Mouse (Mus musculus): ENCODE data around the gene Rps19. TPM values are rescaled to one million over a fixed set of nuclear protein-coding genes. Genes with fewer than 3 reads are reported as not detected.
A peak's percentile ranks its signal among the peaks of the same experiment; 100 is the strongest.
"Not testable (repeated sequence)": the region's sequence is repeated elsewhere in the genome, so short reads cannot be mapped to it uniquely, and the experiment has no call there.

Rps19 gene
- polyA plus RNA-seq, 1 experiment from 2014 or later: 2,408 TPM

DNA sequence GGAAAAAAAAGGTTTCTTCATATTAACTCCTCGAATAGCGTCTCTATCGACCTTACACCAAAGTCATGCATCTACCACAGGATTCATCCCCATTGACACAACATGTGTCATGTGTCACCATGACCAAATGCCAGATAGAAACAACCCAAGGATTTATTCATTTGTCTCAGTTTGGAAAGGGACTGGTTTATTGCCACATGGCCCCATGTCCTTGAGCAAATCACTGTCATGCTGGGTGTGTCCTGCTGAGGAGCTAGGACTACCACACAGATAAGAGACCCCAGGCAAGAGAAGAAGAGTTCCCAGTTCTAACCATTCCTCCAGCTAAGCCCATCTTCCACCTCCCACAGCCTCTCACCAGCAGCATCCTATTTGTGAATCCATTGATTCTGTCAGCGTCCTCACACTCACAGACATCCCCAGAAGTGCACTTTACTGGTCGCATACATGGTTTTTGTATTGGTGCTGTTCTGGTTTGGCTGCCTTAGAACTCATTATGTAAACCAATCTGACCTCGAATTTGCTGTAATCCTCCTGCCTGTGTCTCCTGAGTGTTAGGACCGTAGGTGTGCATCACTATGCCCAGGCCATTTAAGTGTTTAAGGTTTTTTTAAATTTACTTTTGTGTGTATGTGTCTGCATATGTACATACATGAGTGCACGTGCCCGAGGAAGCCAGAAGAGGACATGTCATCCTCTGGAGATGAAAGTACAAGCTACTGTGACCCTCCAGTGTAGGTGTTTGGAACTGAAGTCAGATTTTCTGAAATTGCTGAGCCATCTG, 1.6 kb upstream of the Rps19 start:
- ATAC-seq (ENCODE audit: borderline replicate concordance, extremely low read depth, low FRiP score, low TSS enrichment): no peak
- 86% methylated on average over 9 of the region's 9 CpGs for WGBS
- H3K27ac ChIP-seq: no peak overlapping the region
- no peak overlapping the region for H3K4me3 ChIP-seq
- peaks cover 22% of the 10 kb centered on the region for H3K4me1 ChIP-seq
- no peak overlapping the region for H3K4me2 ChIP-seq
- no peaks in the 10 kb centered on the region for H3K27me3 ChIP-seq
- H3K36me3 ChIP-seq: peaks cover 17% of the 10 kb centered on the region
- H3K9me3 ChIP-seq: no peaks in the 10 kb centered on the region
- H3K9ac ChIP-seq: no peak overlapping the region

DNA sequence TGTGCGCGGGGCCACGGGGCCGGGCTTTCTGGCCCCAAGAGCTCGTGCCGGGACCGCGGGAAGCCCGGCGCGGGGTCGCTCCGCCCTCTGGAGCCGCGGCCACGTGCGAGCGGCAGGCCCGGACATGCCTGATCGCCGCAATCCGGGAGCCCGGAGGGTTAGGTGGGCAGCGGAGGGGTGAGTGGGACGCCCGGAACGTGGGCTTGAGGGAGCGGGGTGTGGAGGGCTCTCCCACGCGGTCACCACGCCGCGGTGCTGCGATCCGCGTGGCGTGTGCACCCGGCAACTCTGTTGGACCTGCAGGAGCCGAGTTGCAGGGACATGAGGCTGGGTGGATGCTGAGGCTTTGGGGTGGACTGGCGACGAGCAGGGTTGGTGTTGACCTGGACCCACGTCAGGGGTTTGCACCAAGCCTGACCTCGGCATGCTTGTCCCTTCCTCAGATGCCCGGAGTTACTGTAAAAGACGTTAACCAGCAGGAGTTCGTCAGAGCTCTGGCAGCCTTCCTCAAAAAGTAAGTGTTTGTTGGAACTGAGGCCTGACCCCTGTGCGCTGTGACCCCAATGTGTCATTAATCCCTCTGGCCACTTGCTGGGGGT, 621 bp downstream of the Rps19 start:
- Histone ChIP-seq H3K9ac (peak overlapping the region; percentile 100), H3K9me3 (no peaks in the 10 kb centered on the region), H3K27me3 (no peaks in the 10 kb centered on the region), H3K36me3 (peaks cover 39% of the 10 kb centered on the region), H3K4me1 (peaks cover 37% of the 10 kb centered on the region), H3K4me2 (peak overlapping the region; percentile 79), H3K4me3 (peak overlapping the region; percentile 99), H3K27ac (peak overlapping the region; percentile 93)
- peak; percentile 5; the same call in 1 of the 2 replicates for ATAC-seq (ENCODE audit: borderline replicate concordance, extremely low read depth, low FRiP score, low TSS enrichment)
- under 1% methylated on average over 47 of the region's 47 CpGs for WGBS

DNA sequence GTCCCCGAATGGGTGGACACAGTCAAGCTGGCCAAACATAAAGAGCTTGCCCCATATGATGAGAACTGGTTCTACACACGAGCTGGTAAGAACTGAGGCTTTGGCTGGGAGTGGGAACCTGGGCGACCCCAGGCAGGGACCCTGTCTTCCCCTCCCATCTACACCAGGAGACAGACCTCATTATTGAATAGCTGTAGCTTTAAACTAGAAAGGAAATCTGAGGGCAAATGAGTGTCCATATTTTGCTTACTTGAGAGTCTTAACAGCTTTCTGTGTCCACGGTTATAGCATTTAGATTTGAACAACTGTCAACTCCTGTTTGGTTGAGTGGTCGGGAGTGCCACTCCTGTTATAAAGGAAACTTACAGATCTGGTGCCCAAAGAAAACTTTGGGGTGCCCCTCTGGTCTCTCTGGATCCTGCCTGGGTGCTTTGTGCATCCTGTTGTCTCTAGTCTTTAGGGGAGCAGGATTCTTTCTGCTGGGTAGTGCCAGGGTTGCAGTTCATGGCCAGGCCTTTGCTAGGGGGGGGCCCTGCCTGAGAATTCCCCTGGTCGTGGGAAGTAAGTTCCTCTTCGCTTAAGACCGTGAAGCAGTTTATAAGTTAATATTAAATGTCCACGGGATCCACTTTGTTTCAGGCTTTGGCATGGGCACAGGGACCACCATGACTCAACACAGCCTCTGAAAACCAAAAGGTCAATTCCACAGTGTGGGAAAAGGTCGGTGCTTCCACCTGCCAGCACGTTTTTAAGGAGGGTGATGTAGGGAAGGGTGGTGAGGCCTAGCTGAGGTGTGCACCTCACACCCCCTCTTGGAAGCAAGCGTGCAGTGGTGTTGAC, 1.5 kb downstream of the Rps19 start:
- WGBS: 22% methylated on average over 12 of the region's 12 CpGs
- Histone ChIP-seq H3K36me3 (peaks cover 46% of the 10 kb centered on the region), H3K27ac (peak overlapping the region; percentile 93; the same call in 1 of the 2 replicates), H3K4me3 (peak overlapping the region; percentile 99), H3K4me2 (peak overlapping the region; percentile 79), H3K9me3 (no peaks in the 10 kb centered on the region), H3K4me1 (peaks cover 40% of the 10 kb centered on the region), H3K27me3 (no peaks in the 10 kb centered on the region), H3K9ac (peak overlapping the region; percentile 100)
- ATAC-seq (ENCODE audit: borderline replicate concordance, extremely low read depth, low FRiP score, low TSS enrichment): no peak

DNA sequence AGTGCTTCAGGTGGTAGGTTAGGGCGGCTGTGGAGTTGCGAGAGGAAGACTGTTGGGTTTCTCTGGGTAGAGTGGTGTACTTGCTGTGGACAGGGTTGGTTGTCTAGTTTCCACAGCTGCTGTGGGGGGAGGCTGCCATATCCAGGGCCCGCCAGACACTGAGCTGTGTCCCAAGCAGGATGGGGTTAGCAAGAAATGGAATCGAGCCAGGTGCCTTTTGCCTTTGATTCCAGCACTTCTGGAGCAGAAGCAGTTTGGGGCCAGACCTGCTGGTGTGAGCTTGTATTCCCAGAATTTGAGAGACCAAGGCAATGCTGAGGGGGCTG, 2.1 kb downstream of the Rps19 start:
- peak overlapping the region; percentile 99 for H3K4me3 ChIP-seq
- H3K4me2 ChIP-seq: peak overlapping the region; percentile 79
- peak overlapping the region; percentile 26; the same call in 1 of the 2 replicates for H3K27ac ChIP-seq
- WGBS: 35% methylated on average over 4 of the region's 4 CpGs
- no peak for ATAC-seq (ENCODE audit: borderline replicate concordance, extremely low read depth, low FRiP score, low TSS enrichment)
- peak overlapping the region; percentile 100 for H3K9ac ChIP-seq
- peaks cover 52% of the 10 kb centered on the region for H3K36me3 ChIP-seq
- H3K4me1 ChIP-seq: peaks cover 42% of the 10 kb centered on the region
- no peaks in the 10 kb centered on the region for H3K27me3 ChIP-seq
- no peaks in the 10 kb centered on the region for H3K9me3 ChIP-seq

DNA sequence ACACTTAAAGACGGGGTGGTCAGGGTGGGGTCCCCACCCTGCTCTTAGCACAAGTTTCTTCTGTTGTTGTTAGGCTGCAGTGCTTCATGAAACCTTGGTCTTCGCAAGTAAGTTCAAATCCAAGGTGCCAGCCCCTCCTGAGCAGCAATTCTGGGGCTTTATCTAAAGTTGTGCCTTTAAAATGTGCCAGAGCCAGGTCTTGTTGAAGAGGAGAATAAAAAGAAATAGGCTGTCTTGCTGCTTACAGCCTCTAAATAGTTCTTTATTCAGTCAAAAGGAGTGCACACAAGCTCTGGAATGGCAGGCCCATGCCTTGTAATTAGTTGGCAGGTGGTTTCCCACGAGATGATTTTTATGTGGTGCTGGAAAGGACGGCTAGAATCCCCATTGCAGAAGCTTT, 2.9 kb downstream of the Rps19 start:
- no peak for ATAC-seq (ENCODE audit: borderline replicate concordance, extremely low read depth, low FRiP score, low TSS enrichment)
- Histone ChIP-seq H3K9ac (peak overlapping the region; percentile 100), H3K4me1 (peaks cover 42% of the 10 kb centered on the region), H3K27me3 (no peaks in the 10 kb centered on the region), H3K4me2 (peak overlapping the region; percentile 79), H3K9me3 (no peaks in the 10 kb centered on the region), H3K4me3 (peak overlapping the region; percentile 99; the same call in 1 of the 2 replicates), H3K36me3 (peaks cover 55% of the 10 kb centered on the region), H3K27ac (no peak overlapping the region)
- WGBS: 63% methylated on average over 4 of the region's 4 CpGs

DNA sequence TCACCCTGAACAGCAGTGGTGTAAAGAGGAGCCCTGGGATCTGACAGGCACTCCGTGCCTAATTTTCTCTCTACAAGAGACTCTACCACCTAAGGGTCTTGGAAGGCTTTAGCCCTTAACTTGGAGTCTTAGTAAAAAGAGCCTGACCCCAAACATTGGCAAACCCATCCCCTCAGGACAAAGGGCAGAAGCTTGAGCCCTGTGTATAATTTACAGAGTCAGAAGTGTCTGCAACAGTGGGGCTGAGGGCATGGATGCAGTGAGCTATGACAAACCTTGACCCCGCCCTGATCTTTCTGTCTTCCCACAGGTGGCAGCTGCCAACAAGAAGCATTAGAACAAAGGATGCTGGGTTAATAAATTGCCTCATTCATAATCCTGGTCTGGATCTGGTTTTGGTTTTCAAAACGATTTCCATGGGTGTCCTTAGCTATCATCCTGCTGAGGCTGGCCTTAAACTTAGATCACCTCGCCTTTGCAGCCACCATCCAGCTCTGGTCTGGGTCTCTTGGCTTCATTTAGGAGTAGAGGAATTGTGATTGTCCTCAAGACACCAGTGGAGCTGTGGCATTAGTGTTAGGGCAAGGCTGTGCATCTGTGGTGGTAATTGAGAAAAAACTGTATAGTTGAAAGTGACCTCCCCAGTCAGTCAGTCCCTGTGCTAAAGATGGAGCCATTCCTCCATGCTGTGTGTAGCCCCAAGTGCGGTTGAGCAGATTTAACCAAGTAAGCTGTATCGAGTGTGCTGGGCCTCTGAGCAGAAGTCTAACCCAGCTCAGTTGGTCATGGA, 5.5 kb downstream of the Rps19 start:
- Histone ChIP-seq H3K36me3 (peaks cover 55% of the 10 kb centered on the region), H3K4me1 (peaks cover 42% of the 10 kb centered on the region), H3K4me3 (no peak overlapping the region), H3K27ac (peak overlapping the region; percentile 52), H3K9ac (no peak overlapping the region), H3K27me3 (no peaks in the 10 kb centered on the region), H3K9me3 (no peaks in the 10 kb centered on the region), H3K4me2 (no peak overlapping the region)
- ATAC-seq (ENCODE audit: borderline replicate concordance, extremely low read depth, low FRiP score, low TSS enrichment): no peak; the same call in 1 of the 2 replicates
- 69% methylated on average over 6 of the region's 6 CpGs for WGBS

DNA sequence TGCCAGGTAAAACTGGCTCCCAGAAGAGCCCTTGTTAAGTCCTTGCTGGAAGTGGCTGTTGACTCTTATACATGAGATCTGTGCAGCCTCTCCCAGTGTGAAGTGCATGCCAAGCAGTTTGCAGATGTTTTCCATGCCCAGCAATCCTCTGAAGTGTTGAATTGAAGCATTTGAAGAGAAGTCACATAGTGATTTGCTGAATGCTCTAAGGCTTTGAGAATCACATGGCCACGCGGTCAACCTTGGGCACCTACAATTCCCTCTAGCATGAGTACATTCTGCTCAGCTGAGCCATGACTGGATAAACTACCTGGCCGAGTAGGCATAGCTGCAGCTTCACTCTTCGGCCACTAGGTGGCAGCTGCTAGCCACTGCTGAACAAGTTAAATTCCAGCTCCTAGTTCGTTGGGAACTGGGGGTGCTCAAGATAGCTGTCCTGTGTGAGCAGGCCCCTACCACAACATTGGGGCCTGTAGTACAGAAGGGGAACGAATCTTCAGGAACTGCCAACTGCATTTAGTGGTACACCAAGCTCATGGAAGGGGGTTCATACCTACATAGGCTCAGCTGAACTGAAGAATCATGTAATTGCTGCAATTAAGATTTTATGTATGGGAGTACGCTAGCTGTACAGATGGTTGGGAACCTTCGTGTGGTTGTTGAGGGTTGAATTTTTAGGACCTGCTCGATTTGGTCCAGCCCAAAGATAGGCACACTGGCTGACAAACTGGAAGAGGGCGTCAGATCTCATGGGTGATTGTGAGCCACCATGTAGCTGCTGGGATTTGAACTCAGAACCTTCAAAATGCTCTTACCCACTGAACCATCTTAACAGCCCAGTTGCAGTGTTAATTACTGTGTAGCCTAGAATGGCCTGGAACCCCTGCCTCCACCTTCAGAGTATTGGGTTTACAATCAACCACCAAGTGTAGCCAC, 6.4 kb downstream of the Rps19 start:
- Histone ChIP-seq H3K4me2 (no peak overlapping the region), H3K27me3 (no peaks in the 10 kb centered on the region), H3K27ac (peak overlapping the region; percentile 52), H3K36me3 (peaks cover 55% of the 10 kb centered on the region), H3K9ac (no peak overlapping the region), H3K4me1 (peaks cover 40% of the 10 kb centered on the region), H3K9me3 (no peaks in the 10 kb centered on the region), H3K4me3 (no peak overlapping the region)
- WGBS: 30% methylated on average over 10 of the region's 10 CpGs
- ATAC-seq (ENCODE audit: borderline replicate concordance, extremely low read depth, low FRiP score, low TSS enrichment): peak; percentile 76

DNA sequence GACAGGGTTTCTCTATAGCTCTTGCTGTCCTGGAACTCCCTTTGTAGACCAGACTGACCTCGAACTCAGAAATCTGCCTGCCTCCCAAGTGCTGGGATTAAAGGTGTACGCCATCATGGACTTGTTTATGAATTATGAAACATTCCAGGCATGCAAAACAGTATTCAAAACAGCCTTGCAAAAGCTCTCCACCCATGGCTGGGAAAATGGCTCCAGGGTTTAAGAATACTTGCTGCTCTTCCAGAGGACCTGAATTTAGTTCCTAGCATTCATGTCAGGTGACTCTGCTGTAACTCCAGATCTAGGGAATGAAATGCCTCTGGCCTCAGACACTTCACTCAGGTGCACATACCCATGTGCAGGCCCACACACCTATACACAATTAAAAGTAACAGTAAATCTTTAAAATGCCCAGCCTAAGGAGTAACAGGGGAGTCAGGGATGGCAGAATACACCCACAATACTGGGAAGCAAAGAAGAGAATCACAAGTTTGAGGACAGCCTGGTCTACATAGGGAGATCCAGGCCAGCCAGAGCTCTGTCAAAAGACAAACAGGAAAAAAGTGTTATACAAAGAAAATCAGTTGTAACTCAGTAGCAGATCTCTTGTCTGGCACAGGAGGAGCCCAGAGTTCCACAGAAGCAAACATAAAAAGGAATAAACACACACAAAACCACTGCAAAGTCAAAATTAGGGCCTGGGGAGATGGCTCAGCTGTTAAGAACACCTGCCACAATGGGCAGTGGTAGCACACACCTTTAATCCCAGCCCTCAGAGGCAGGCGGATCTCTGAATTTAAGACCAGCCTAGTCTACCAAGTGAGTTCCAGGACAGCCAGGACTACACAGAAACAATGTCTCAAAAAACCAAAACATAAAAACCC, 7.3 kb downstream of the Rps19 start:
- Histone ChIP-seq H3K4me1 (peaks cover 31% of the 10 kb centered on the region), H3K4me2 (no peak overlapping the region), H3K27me3 (no peaks in the 10 kb centered on the region), H3K4me3 (no peak overlapping the region), H3K27ac (peak overlapping the region; percentile 52), H3K9ac (no peak overlapping the region; the same call in 1 of the 2 replicates), H3K9me3 (no peaks in the 10 kb centered on the region), H3K36me3 (peaks cover 49% of the 10 kb centered on the region)
- WGBS: 48% methylated on average over 3 of the region's 3 CpGs
- ATAC-seq (ENCODE audit: borderline replicate concordance, extremely low read depth, low FRiP score, low TSS enrichment): no peak

DNA sequence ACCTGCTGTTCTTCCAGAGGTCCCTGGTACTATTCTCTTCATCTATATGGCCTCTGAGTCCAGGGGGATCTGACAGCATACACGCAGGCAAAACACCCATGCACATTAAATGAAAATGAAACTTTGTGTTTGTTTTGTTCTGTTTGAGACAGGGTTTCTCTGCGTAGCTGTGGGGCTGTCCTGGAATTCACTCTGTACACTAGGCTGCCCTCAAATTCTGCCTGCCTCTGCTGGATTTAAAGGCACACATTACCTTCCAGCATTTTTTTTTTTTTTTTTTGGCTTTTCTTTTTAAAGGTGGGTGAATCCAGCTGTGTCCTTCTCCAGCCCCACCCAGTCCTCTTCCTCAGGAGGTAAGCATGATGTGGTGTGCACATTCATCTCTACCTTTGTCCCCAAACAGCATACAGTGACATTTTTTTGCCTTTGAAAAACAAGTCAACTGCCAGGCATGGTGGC, 8.0 kb downstream of the Rps19 start:
- Histone ChIP-seq H3K4me3 (no peak overlapping the region), H3K4me1 (peaks cover 24% of the 10 kb centered on the region), H3K4me2 (no peak overlapping the region), H3K9ac (no peak overlapping the region; the same call in 1 of the 2 replicates), H3K36me3 (peaks cover 42% of the 10 kb centered on the region), H3K9me3 (no peaks in the 10 kb centered on the region), H3K27ac (no peak overlapping the region), H3K27me3 (no peaks in the 10 kb centered on the region)
- ATAC-seq (ENCODE audit: borderline replicate concordance, extremely low read depth, low FRiP score, low TSS enrichment): no peak
- 64% methylated on average over 2 of the region's 2 CpGs for WGBS

DNA sequence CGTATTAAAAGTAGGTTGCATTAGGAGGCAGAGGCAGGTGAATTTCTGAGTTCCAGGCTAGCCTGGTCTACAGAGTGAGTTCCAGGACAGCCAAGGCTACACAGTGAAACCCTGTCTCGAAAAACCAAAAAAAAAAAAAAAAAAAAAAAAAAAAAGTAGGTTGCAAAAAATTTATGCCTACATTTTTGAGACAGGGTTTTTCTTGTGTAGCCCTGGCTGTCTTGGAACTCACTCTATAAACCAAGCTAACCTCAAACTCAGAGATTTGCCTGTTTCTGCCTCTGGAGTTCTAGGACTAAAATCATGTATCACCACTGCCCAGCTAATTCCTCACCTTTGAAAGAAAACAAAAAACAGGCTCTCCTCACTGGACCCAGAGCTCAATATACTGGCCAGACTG, 11.6 kb downstream of the Rps19 start:
- 83% methylated on average over 2 of the region's 2 CpGs for WGBS
- not testable (repeated sequence) for H3K4me2 ChIP-seq; ATAC-seq (ENCODE audit: borderline replicate concordance, extremely low read depth, low FRiP score, low TSS enrichment); H3K27ac ChIP-seq; H3K36me3 ChIP-seq; H3K9me3 ChIP-seq; H3K9ac ChIP-seq; H3K27me3 ChIP-seq; H3K4me1 ChIP-seq; H3K4me3 ChIP-seq

Measured in lung, embryonic 15.5 days (tissue).